Mouse (Mus musculus): Measurements from ENCODE around the gene Wapl. TPM values are rescaled to one million over a fixed set of nuclear protein-coding genes. Genes with fewer than 3 reads are reported as not detected.

Gene Wapl
- polyA plus RNA-seq, 1 experiment from 2014 or later = 22.6 TPM

- Histone ChIP-seq H3K36me3 (no peaks in the 10 kb centered on the region), H3K4me2 (no peak overlapping the region), H3K9me3 (no peaks in the 10 kb centered on the region), H3K27me3 (peaks cover 9% of the 10 kb centered on the region), H3K4me1 (peaks cover 16% of the 10 kb centered on the region), H3K9ac (no peak overlapping the region), H3K27ac (no peak overlapping the region), H3K4me3 (no peak overlapping the region)
- ATAC-seq (ENCODE audit: insufficient number of reproducible peaks, low FRiP score, low TSS enrichment, low read depth) = no peak
- 85% methylated on average over 9 of the region's 9 CpGs for WGBS
These were observed 91.2 kb downstream of the Wapl start for GRCm38 (mm10) chr14:34764908-34765307.

DNA sequence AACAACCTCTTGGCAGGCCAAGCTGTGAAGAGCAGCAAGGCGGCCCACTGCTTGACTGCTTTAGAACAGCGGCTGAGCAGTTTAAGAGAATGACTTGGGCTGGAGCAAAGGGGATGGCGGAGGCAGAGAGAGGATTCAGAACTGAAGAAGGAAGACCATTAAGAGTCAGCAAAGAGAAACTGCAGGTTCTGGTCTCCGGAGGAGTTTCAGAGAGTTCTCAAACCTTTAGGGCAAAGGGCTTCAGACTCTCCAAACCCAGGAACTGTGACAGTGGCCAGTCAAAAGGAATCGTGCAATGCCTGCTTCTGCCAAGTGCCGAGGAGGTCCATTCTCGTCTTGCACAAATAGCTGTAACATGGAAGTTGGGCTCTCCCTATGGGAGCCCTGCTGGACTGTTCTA, 91.7 kb downstream of the Wapl start:
- no peak for ATAC-seq (ENCODE audit: insufficient number of reproducible peaks, low FRiP score, low TSS enrichment, low read depth)
- Histone ChIP-seq H3K36me3 (no peaks in the 10 kb centered on the region), H3K4me2 (no peak overlapping the region), H3K27me3 (peaks cover 12% of the 10 kb centered on the region), H3K27ac (no peak overlapping the region), H3K9me3 (no peaks in the 10 kb centered on the region), H3K4me3 (no peak overlapping the region), H3K9ac (no peak overlapping the region), H3K4me1 (peaks cover 16% of the 10 kb centered on the region)
- WGBS = 91% methylated on average over 7 of the region's 7 CpGs

DNA sequence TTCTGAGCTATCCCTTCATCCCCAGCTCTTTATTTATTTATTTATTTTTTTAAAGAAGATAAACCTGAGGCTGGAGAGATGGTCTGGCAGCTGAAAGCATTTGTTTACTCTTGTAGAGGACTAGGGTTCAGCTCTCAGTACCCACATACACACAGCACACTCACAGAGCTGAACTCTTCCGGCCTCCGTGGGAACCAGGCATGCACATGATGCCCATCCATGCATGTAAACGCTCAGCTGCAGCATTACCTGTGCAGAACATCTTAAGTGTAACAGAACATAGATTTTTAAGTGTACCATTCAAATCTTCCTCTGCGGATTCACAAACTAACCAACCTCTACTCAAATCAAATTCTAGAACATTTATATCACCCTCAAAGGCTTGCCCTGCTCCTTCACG, 92.5 kb downstream of the Wapl start:
- Histone ChIP-seq H3K4me1 (peaks cover 16% of the 10 kb centered on the region), H3K27me3 (peaks cover 12% of the 10 kb centered on the region), H3K27ac (no peak overlapping the region), H3K36me3 (no peaks in the 10 kb centered on the region), H3K9me3 (no peaks in the 10 kb centered on the region), H3K4me3 (no peak overlapping the region), H3K4me2 (no peak overlapping the region), H3K9ac (no peak overlapping the region)
- 96% methylated on average over 5 of the region's 5 CpGs for WGBS
- ATAC-seq (ENCODE audit: insufficient number of reproducible peaks, low FRiP score, low TSS enrichment, low read depth) = no peak

DNA sequence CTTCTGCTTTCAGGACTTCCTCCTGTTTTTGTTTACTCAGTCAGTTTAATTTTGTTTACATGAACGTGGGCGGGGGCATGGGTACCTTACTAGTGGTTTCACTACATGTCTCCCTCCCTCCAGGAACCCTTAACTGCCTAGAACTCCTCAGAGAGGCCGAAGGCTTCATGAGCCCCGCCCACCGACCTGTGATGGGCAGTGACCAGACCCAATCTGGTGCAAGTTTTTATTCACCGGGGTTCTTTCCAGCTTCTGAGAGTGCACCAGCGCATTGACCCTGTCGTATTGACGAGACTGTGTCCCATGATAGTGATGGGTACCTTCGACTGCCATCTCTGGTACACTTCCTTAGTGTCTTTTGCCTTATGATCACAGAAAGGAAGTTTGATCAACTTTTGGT, 94.6 kb downstream of the Wapl start:
- WGBS = under 1% methylated on average over 10 of the region's 10 CpGs
- Histone ChIP-seq H3K4me3 (peak overlapping the region; percentile 40), H3K9me3 (no peaks in the 10 kb centered on the region), H3K36me3 (no peaks in the 10 kb centered on the region), H3K27ac (no peak overlapping the region), H3K4me1 (peaks cover 16% of the 10 kb centered on the region), H3K4me2 (peak overlapping the region; percentile 88), H3K27me3 (peaks cover 12% of the 10 kb centered on the region), H3K9ac (no peak overlapping the region)
- no peak for ATAC-seq (ENCODE audit: insufficient number of reproducible peaks, low FRiP score, low TSS enrichment, low read depth)

DNA sequence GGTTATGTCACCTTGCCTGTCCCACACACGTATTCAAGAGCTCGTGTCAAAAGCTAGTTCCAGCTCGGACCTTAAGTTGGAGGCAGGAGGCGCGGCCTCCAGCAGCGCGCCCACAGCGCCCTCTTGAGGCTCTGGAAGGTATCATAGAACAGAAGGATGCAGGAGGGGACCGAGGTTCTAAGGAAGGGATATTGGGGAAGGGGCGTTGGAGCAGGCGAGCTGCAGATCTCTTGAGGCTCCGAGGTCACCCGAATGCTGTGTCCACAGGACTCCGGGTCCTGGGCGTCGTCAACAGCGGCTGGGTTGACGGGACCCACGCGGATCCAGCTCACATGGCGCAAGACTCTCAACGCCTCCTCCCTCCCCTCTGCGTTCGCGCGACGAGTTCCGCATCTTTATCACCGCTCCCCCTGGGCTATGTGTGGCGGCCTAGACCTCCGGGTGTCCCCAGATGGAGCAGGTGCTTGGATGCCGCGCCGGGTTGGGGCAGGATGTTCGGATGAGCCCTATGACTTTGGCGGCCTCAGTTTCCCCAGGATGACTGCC, 95.4 kb downstream of the Wapl start:
- Histone ChIP-seq H3K27me3 (peaks cover 12% of the 10 kb centered on the region), H3K4me3 (peak overlapping the region; percentile 40), H3K4me1 (peaks cover 13% of the 10 kb centered on the region), H3K4me2 (peak overlapping the region; percentile 88), H3K9me3 (no peaks in the 10 kb centered on the region), H3K27ac (no peak overlapping the region), H3K36me3 (no peaks in the 10 kb centered on the region), H3K9ac (peak overlapping the region; percentile 33)
- no peak for ATAC-seq (ENCODE audit: insufficient number of reproducible peaks, low FRiP score, low TSS enrichment, low read depth)
- WGBS = under 1% methylated on average over 36 of the region's 36 CpGs

DNA sequence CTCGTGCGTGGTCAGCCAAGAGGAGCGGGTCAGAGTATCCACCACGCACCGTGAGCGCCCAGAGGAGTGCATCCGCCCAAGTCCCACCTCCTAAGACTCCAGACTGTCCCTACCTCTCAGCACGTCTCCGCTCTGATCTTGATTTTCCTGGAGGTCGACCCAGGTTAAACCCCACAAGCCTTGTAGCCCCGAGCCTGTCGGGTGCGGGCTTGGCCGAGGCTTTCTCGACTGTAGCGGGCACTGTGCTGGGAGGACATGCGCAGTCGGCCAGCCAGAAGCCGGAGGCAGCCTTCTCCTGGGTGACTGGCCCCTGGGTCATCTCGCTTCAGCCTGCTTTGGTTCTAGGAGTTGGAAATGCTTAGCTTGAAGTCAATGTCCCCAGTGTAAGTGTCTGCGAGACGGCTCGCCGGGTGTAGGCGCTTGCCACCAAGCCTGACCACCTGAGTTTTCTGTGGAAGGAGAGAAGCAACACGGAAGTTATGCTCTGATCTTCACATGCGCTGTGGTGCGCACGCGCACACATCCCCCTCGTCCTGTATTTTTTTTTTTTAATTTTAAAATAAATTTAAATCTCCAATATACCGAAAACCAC, 95.9 kb downstream of the Wapl start:
- H3K27ac ChIP-seq = no peak overlapping the region

DNA sequence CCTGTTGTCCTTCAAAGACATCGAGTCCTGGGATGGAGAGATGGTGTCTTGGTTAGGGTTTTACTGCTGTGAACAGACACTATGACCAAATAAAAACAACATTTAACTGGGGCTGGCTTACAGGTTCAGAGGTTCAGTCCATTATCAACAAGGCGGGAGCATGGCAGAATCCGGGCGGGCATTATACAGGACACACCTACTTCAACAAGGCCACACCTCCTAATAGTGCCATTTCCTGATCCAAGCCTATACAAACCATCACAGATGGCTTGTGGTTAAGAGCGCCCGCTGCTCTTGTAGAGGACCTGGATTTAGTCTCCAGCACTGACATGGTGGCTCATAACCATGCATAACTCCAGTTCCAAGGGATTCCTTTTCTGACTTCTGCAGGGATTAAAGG, 96.7 kb downstream of the Wapl start:
- H3K9ac ChIP-seq = no peak overlapping the region
- ATAC-seq (ENCODE audit: insufficient number of reproducible peaks, low FRiP score, low TSS enrichment, low read depth) = no peak
- no peaks in the 10 kb centered on the region for H3K36me3 ChIP-seq
- no peak overlapping the region for H3K4me3 ChIP-seq
- H3K27me3 ChIP-seq = peaks cover 12% of the 10 kb centered on the region
- H3K27ac ChIP-seq = no peak overlapping the region
- whole genome bisulfite sequencing = 81% methylated on average over 6 of the region's 6 CpGs
- peaks cover 13% of the 10 kb centered on the region for H3K4me1 ChIP-seq
- H3K9me3 ChIP-seq = no peaks in the 10 kb centered on the region
- no peak overlapping the region for H3K4me2 ChIP-seq

More for the DNA sequence above, 95.9 kb downstream of the Wapl start:
- no peaks in the 10 kb centered on the region for H3K9me3 ChIP-seq
- peak overlapping the region; percentile 88 for H3K4me2 ChIP-seq
- peaks cover 13% of the 10 kb centered on the region for H3K4me1 ChIP-seq
- H3K9ac ChIP-seq = peak overlapping the region; percentile 33
- WGBS = 15% methylated on average over 32 of the region's 32 CpGs
- H3K36me3 ChIP-seq = no peaks in the 10 kb centered on the region
- H3K27me3 ChIP-seq = peaks cover 12% of the 10 kb centered on the region
- ATAC-seq (ENCODE audit: insufficient number of reproducible peaks, low FRiP score, low TSS enrichment, low read depth) = peak; percentile 17; the same call in 1 of the 2 replicates
- peak overlapping the region; percentile 40 for H3K4me3 ChIP-seq

GRCm38 (mm10) chr14:34771601-34772000, 97.9 kb downstream of the Wapl start:
- Histone ChIP-seq H3K27ac (no peak overlapping the region), H3K9ac (no peak overlapping the region), H3K4me2 (no peak overlapping the region), H3K27me3 (peaks cover 12% of the 10 kb centered on the region), H3K4me3 (no peak overlapping the region), H3K36me3 (no peaks in the 10 kb centered on the region), H3K9me3 (no peaks in the 10 kb centered on the region), H3K4me1 (peaks cover 13% of the 10 kb centered on the region)
- ATAC-seq (ENCODE audit: insufficient number of reproducible peaks, low FRiP score, low TSS enrichment, low read depth) = no peak
- WGBS = 17% methylated on average over 9 of the region's 9 CpGs

DNA sequence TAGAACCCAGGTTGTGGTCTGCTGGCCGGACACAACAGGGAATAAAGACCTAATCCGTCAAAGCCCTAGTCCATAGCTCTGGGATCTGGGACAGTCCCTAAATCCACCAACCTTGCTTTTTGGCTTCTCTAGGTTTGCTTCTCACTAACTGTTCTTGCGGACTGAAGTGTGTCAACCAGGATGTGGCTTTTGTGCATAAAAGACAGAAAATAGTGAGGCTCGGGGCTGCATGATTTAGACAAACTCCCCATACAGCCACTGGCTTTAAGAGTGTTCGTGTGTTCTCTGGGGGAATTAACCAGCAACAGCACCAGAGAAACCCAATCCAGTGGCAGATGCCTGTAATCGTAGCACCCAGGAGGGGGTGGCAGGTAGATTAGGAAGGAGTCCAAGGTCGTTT, 98.4 kb downstream of the Wapl start:
- 50% methylated on average over 7 of the region's 7 CpGs for WGBS
- Histone ChIP-seq H3K4me2 (no peak overlapping the region), H3K9me3 (no peaks in the 10 kb centered on the region), H3K27ac (no peak overlapping the region), H3K4me1 (peaks cover 13% of the 10 kb centered on the region), H3K27me3 (peaks cover 15% of the 10 kb centered on the region), H3K9ac (no peak overlapping the region), H3K4me3 (no peak overlapping the region), H3K36me3 (no peaks in the 10 kb centered on the region)
- ATAC-seq (ENCODE audit: insufficient number of reproducible peaks, low FRiP score, low TSS enrichment, low read depth) = no peak

GRCm38 (mm10) chr14:34773681-34774080, 100.0 kb downstream of the Wapl start:
- Histone ChIP-seq H3K27me3 (peaks cover 21% of the 10 kb centered on the region), H3K27ac (no peak overlapping the region), H3K9me3 (no peaks in the 10 kb centered on the region), H3K36me3 (no peaks in the 10 kb centered on the region), H3K9ac (no peak overlapping the region), H3K4me1 (peaks cover 11% of the 10 kb centered on the region), H3K4me3 (no peak overlapping the region), H3K4me2 (no peak overlapping the region)
- 82% methylated on average over 3 of the region's 3 CpGs for WGBS
- no peak for ATAC-seq (ENCODE audit: insufficient number of reproducible peaks, low FRiP score, low TSS enrichment, low read depth)

- WGBS = 87% methylated on average over 6 of the region's 6 CpGs
- no peak for ATAC-seq (ENCODE audit: insufficient number of reproducible peaks, low FRiP score, low TSS enrichment, low read depth)
- no peak overlapping the region for H3K9ac ChIP-seq
These were observed 100.5 kb downstream of the Wapl start for GRCm38 (mm10) chr14:34774231-34774630.

DNA sequence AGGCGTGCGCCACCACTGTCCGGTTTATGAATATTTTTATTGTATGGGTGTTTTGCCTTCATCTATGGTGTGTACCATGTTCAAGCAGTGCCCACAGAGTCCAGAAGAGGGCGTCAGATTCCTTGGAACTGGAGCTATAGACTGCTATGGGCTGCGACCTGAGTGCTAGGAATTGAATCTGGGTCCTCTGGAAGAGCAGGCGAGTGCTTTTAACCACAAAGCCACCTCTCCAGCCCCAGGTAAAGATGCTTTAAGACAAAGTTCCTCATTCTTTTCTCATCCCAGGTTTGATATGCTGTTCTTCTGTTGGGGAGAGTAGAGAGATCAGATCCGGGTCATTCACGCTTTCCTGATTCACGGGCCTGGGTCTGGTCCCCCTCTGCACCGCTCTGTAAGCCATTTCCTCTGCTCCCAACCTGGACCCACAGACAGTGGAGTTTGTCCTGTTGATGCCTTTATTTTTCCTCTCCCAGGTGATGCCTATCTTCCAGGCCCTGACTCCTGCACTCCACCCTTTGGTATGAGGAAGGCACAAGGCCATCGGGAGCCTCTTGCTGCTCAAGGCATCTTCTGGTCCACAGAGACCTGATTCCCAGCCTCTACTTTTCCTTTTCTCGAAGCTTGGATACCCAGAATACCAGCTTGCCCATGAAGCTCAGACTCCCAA, 103.1 kb downstream of the Wapl start:
- Histone ChIP-seq H3K9ac (no peak overlapping the region), H3K9me3 (no peaks in the 10 kb centered on the region), H3K36me3 (no peaks in the 10 kb centered on the region), H3K27me3 (peaks cover 8% of the 10 kb centered on the region; the same call in 1 of the 2 replicates), H3K4me2 (no peak overlapping the region), H3K4me3 (no peak overlapping the region), H3K4me1 (no peaks in the 10 kb centered on the region), H3K27ac (no peak overlapping the region)
- ATAC-seq (ENCODE audit: insufficient number of reproducible peaks, low FRiP score, low TSS enrichment, low read depth) = no peak
- 88% methylated on average over 12 of the region's 12 CpGs for WGBS

More at GRCm38 (mm10) chr14:34774231-34774630, 100.5 kb downstream of the Wapl start:
- Histone ChIP-seq H3K4me2 (no peak overlapping the region), H3K27me3 (peaks cover 18% of the 10 kb centered on the region), H3K4me3 (no peak overlapping the region), H3K4me1 (peaks cover 7% of the 10 kb centered on the region), H3K36me3 (no peaks in the 10 kb centered on the region), H3K27ac (no peak overlapping the region), H3K9me3 (no peaks in the 10 kb centered on the region)

Data from limb, embryonic 15.5 days (tissue).